Mouse (Mus musculus): ENCODE measurements around the gene Plekhg6.

DNA sequence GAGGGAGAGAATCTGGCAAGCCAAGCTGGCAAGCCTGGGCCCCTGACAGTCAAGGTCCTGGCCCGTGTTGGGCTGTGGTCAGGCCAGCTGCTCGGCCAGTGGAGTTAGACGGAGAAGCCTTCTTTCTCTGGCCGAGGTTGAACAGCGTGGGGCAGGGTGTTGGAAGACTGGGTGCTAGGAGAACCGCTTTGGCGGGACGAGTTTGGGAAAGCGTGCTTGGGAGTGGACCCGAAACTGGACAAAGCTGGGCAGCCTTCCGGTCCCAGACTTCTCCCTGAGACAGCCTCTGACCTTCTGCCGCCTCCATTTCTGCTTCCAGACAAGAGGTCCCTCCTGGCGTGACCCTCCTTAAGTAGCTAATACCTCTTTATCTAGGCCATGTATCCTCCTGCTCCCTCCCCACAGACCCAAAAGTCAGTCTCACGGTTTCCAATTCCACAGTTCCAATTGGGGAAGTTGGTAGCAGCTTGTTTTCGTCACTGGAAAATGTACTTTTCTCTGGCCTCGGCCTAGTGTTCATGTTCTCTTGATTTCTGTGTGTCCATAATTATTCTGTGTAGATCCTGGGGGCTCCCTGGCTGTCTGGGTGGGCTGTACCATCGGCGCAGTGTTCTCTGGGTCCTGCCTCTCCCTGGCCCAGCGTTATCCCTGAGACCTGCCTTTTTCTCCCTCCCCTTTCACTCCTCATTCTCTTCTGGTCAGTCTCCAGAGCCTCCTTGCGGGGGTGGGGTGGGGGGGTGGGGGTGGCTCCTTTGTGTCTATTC lies 30.2 kb downstream of the Plekhg6 start:
- TF ChIP-seq POLR2A (IDR thresholded peaks at IDR 0.05; ENCODE audit: low read depth, low read length) (peak; percentile 48), CTCF (IDR thresholded peaks at IDR 0.05; ENCODE audit: borderline replicate concordance, insufficient read depth, low read length) (no peak)

Measured in embryonic fibroblast, embryonic 13.5 days (primary cell).